Mouse (Mus musculus) hindbrain, embryonic 16.5 days (tissue): ENCODE measurements around the gene Usp49. TPM values are rescaled to one million over a fixed set of nuclear protein-coding genes. Genes with fewer than 3 reads are reported as not detected.

Experiments
- ATAC-seq: fragments of 200-750 bp; cut with Nextera tagmentation; 2 replicates; pipeline ENCODE4 v1.8.0; 2017; ENCODE audit warnings: moderate TSS enrichment, moderate library complexity
- H3K27ac ChIP-seq: fragments of 300-500 bp; sonication (generic); 2 replicates; pipeline ENCODE4 v1.5.1; 2014; ENCODE audit warnings: low read depth, mild to moderate bottlenecking, control low read depth, low read length, moderate library complexity
- H3K27me3 ChIP-seq: fragments of 300-500 bp; sonication (generic); replicated peaks from 2 replicates; pipeline ENCODE4 v1.6.1; 2014; ENCODE audit warnings: low read length; ENCODE audit not compliant: control insufficient read depth, insufficient read depth
- H3K36me3 ChIP-seq: fragments of 300-500 bp; sonication (generic); 2 replicates; pipeline ENCODE4 v1.6.1; 2014; ENCODE audit warnings: mild to moderate bottlenecking, low read length, moderate library complexity, mixed read lengths; ENCODE audit not compliant: control insufficient read depth, insufficient read depth
- H3K4me1 ChIP-seq: fragments of 300-500 bp; sonication (generic); 2 replicates; pipeline ENCODE4 v1.6.1; 2014; ENCODE audit warnings: low read depth, low read length; ENCODE audit not compliant: control insufficient read depth, insufficient read depth
- H3K4me2 ChIP-seq: fragments of 300-500 bp; sonication (generic); 2 replicates; pipeline ENCODE4 v1.6.1; 2014; ENCODE audit warnings: mild to moderate bottlenecking, low read length, control low read depth, moderate library complexity
- H3K4me3 ChIP-seq: fragments of 300-500 bp; sonication (generic); 2 replicates; pipeline ENCODE4 v1.5.1; 2014; ENCODE audit warnings: mild to moderate bottlenecking, low read length, control low read depth, moderate library complexity
- H3K9ac ChIP-seq: fragments of 300-500 bp; sonication (generic); 2 replicates; pipeline ENCODE4 v1.6.1; 2014; ENCODE audit warnings: low read depth, mild to moderate bottlenecking, control low read depth, low read length, moderate library complexity
- H3K9me3 ChIP-seq: fragments of 300-500 bp; sonication (generic); 2 replicates; pipeline ENCODE4 v1.6.1; 2014; ENCODE audit warnings: mild to moderate bottlenecking, low read length, moderate library complexity; ENCODE audit not compliant: control insufficient read depth
- WGBS: fragments of 180-500 bp; shearing (Covaris S2); extraction: QIAGEN DNeasy Blood & Tissue Kit; methylation state at CpG from one replicate; pipeline ENCODE4 v1.1.7; 2014; 5-methylcytosine and 5-hydroxymethylcytosine counted together
- polyA plus RNA-seq: library from polyadenylated mRNA; unstranded; fragments of >200 nt; fragmentation: Nextera tagmentation; extraction: Ambion mirVana; gene quantifications from 2 replicates; pipeline ENCODE4 v1.2.1, GENCODE M21; 2015

The Usp49 gene
- 5.2 TPM in 2 replicates for polyA plus RNA-seq

- no peaks in the 10 kb centered on the region; the same call in 1 of the 2 replicates for H3K36me3 ChIP-seq
- WGBS: 1% methylated on average over 3 of the region's 3 CpGs
- peak within 1 kb of the TSS; percentile 81 for H3K9ac ChIP-seq
- no peaks in the 10 kb centered on the region for H3K27me3 ChIP-seq
- H3K27ac ChIP-seq: peak within 1 kb of the TSS; percentile 96
- ATAC-seq: no peak
- peak within 1 kb of the TSS; percentile 73 for H3K4me3 ChIP-seq
- peaks cover 22% of the 10 kb centered on the region for H3K4me1 ChIP-seq
- peak within 1 kb of the TSS; percentile 75 for H3K4me2 ChIP-seq
- no peaks in the 10 kb centered on the region for H3K9me3 ChIP-seq
These were observed at the start of gene Usp49 for GRCm38 (mm10) chr17:47630678-47631065. Usp49 (plus strand) TSS chr17:47630690.

DNA sequence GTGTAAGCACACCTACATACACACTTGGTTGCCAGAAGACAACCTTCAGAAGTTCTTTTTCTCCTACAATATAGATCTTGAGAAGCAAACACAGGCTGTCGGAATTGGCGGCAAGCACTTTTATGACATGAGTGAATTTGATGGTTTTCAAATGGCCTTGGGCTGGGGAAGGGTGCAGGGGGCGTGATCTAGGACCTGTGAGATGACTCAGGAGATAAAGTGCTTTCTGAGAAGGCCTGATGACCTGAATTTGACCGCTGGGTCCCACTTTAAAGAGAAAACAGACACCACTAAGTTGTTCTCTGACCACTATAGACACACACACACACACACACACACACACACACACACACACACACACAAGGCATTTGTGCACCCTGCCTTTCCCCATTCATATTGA lies 49.5 kb upstream of the Usp49 start:
- no peaks in the 10 kb centered on the region for H3K4me1 ChIP-seq
- H3K9ac ChIP-seq: no peak overlapping the region
- H3K27me3 ChIP-seq: no peaks in the 10 kb centered on the region
- H3K36me3 ChIP-seq: no peaks in the 10 kb centered on the region
- H3K9me3 ChIP-seq: no peaks in the 10 kb centered on the region
- H3K27ac ChIP-seq: no peak overlapping the region
- H3K4me2 ChIP-seq: no peak overlapping the region
- ATAC-seq: no peak
- WGBS: 87% methylated on average over 4 of the region's 4 CpGs
- H3K4me3 ChIP-seq: no peak overlapping the region

- H3K9ac ChIP-seq: no peak overlapping the region
- no peak for ATAC-seq
- no peaks in the 10 kb centered on the region for H3K36me3 ChIP-seq
- H3K9me3 ChIP-seq: no peaks in the 10 kb centered on the region
- WGBS: 90% methylated on average over 8 of the region's 8 CpGs
- H3K4me2 ChIP-seq: no peak overlapping the region
- no peaks in the 10 kb centered on the region; the same call in 1 of the 2 replicates for H3K27me3 ChIP-seq
- H3K4me3 ChIP-seq: no peak overlapping the region
- peaks cover 3% of the 10 kb centered on the region for H3K4me1 ChIP-seq
- no peak overlapping the region for H3K27ac ChIP-seq
These were observed 42.0 kb upstream of the Usp49 start for GRCm38 (mm10) chr17:47588517-47588916.

DNA sequence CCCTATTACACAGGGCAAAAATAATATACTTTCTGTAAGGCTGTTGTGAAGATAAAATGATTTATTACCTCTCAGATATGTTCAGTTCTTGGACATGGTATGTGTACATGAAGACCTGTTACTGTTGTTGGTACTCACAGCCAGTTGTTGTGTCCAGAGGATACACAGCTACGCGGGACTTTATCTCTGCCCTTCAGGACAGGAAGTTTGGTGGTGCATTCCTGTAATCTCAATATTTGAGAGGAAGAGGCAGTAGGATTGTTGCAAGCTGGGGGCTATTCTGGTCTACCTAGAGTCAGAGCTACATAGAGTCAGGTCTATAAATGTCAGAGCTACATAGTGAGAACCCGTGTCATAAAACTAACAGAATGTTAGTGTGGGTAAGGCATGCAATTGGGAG lies 39.4 kb upstream of the Usp49 start:
- H3K36me3 ChIP-seq: no peaks in the 10 kb centered on the region
- no peak overlapping the region for H3K4me3 ChIP-seq
- WGBS: 87% methylated on average over 3 of the region's 3 CpGs
- ATAC-seq: no peak
- no peak overlapping the region for H3K27ac ChIP-seq
- no peak overlapping the region for H3K9ac ChIP-seq
- no peaks in the 10 kb centered on the region; the same call in 1 of the 2 replicates for H3K27me3 ChIP-seq
- no peak overlapping the region for H3K4me2 ChIP-seq
- H3K9me3 ChIP-seq: no peaks in the 10 kb centered on the region
- peaks cover 13% of the 10 kb centered on the region for H3K4me1 ChIP-seq

- H3K27ac ChIP-seq: peak overlapping the region; percentile 81
- peak overlapping the region; percentile 95 for H3K4me2 ChIP-seq
- WGBS: under 1% methylated on average over 50 of the region's 63 CpGs
- no peaks in the 10 kb centered on the region; the same call in 1 of the 2 replicates for H3K27me3 ChIP-seq
- peak overlapping the region; percentile 77 for H3K9ac ChIP-seq
- peak; percentile 92 for ATAC-seq
- H3K9me3 ChIP-seq: no peaks in the 10 kb centered on the region
- H3K4me3 ChIP-seq: peak overlapping the region; percentile 80
- H3K36me3 ChIP-seq: no peaks in the 10 kb centered on the region
- H3K4me1 ChIP-seq: peaks cover 22% of the 10 kb centered on the region
These were observed 37.2 kb upstream of the Usp49 start for GRCm38 (mm10) chr17:47593215-47593853.

DNA sequence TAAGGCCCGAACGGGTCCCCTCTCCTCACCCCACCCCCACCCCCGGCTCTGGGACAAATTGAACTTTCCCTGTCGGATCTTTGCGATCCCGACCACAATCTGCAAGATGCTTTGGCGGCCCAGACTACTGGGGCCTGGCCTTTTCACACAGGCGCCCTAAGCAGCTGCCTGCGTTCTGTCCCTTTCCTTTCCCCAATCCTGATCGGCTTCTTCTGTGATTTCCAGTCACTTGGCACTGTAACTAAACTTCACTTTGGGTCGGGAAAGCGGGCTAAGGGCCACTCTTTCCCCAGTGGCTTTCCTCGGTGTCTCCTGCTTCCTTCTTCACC lies 36.7 kb upstream of the Usp49 start:
- H3K4me2 ChIP-seq: peak overlapping the region; percentile 95
- no peaks in the 10 kb centered on the region for H3K9me3 ChIP-seq
- ATAC-seq: no peak
- under 1% methylated on average over 13 of the region's 13 CpGs for WGBS
- H3K27me3 ChIP-seq: no peaks in the 10 kb centered on the region; the same call in 1 of the 2 replicates
- peak overlapping the region; percentile 80 for H3K4me3 ChIP-seq
- no peaks in the 10 kb centered on the region for H3K36me3 ChIP-seq
- peaks cover 23% of the 10 kb centered on the region for H3K4me1 ChIP-seq
- peak overlapping the region; percentile 81 for H3K27ac ChIP-seq
- H3K9ac ChIP-seq: peak overlapping the region; percentile 77

- H3K9me3 ChIP-seq: no peaks in the 10 kb centered on the region
- no peak for ATAC-seq
- peaks cover 23% of the 10 kb centered on the region for H3K4me1 ChIP-seq
- H3K27ac ChIP-seq: peak overlapping the region; percentile 81
- H3K36me3 ChIP-seq: no peaks in the 10 kb centered on the region; the same call in 1 of the 2 replicates
- no peaks in the 10 kb centered on the region; the same call in 1 of the 2 replicates for H3K27me3 ChIP-seq
- peak overlapping the region; percentile 95 for H3K4me2 ChIP-seq
- peak overlapping the region; percentile 80 for H3K4me3 ChIP-seq
- under 1% methylated on average over 43 of the region's 43 CpGs for WGBS
- peak overlapping the region; percentile 77 for H3K9ac ChIP-seq
These were observed 36.1 kb upstream of the Usp49 start for GRCm38 (mm10) chr17:47594183-47594968.

GRCm38 (mm10) chr17:47594969-47595247 lies 35.6 kb upstream of the Usp49 start:
- Histone ChIP-seq H3K9ac (peak overlapping the region; percentile 77), H3K4me1 (peaks cover 23% of the 10 kb centered on the region), H3K9me3 (no peaks in the 10 kb centered on the region), H3K4me2 (peak overlapping the region; percentile 95), H3K36me3 (peaks cover 5% of the 10 kb centered on the region; the same call in 1 of the 2 replicates), H3K4me3 (peak overlapping the region; percentile 80), H3K27ac (peak overlapping the region; percentile 81), H3K27me3 (no peaks in the 10 kb centered on the region; the same call in 1 of the 2 replicates)
- 0% methylated on average over 7 of the region's 9 CpGs for WGBS
- no peak for ATAC-seq
